Mouse (Mus musculus) layer of hippocampus, adult 11-12 months (tissue): Measurements from ENCODE around the gene Tbc1d10c.
"Not testable (repeated sequence)": the region's sequence is repeated elsewhere in the genome, so short reads cannot be mapped to it uniquely, and the experiment has no call there.

Experiments used
- DNase-seq: peaks from one replicate; pipeline ENCODE4 v3.0.0; 2022; ENCODE audit warnings: low spot score

The Tbc1d10c gene

GRCm38 (mm10) chr19:4143759-4144268 is 47.3 kb downstream of the Tbc1d10c start, which contains the start of gene Cabp4:
TSS of gene Cabp4 (minus strand) at chr19:4144033.
- DNase-seq, result no peak

GRCm38 (mm10) chr19:4142416-4143173 is 48.5 kb downstream of the Tbc1d10c start:
- no peak for DNase-seq

GRCm38 (mm10) chr19:4140147-4140546 is 50.9 kb downstream of the Tbc1d10c start:
- no peak for DNase-seq

GRCm38 (mm10) chr19:4139446-4139845 is 51.6 kb downstream of the Tbc1d10c start, which contains the start of gene Gpr152:
TSS of gene Gpr152 (plus strand) at chr19:4139787.
- no peak for DNase-seq

- no peak for DNase-seq
These were observed 53.2 kb downstream of the Tbc1d10c start for GRCm38 (mm10) chr19:4137913-4138312.

GRCm38 (mm10) chr19:4136463-4136862 is 54.6 kb downstream of the Tbc1d10c start:
- no peak for DNase-seq

GRCm38 (mm10) chr19:4135963-4136345 is 55.1 kb downstream of the Tbc1d10c start:
- DNase-seq, result not testable (repeated sequence)

GRCm38 (mm10) chr19:4135229-4135962 is 55.7 kb downstream of the Tbc1d10c start:
- DNase-seq, result not testable (repeated sequence)

- DNase-seq, result no peak
These were observed 56.7 kb downstream of the Tbc1d10c start for GRCm38 (mm10) chr19:4134354-4134753.
